Mouse (Mus musculus) heart, embryonic 11.5 days (tissue): ENCODE data around the gene Anxa4. TPM values are rescaled to one million over a fixed set of nuclear protein-coding genes. Genes with fewer than 3 reads are reported as not detected.

ENCODE experiments used
- ATAC-seq: fragments of 200-750 bp; cut with Nextera tagmentation; replicated peaks from 2 replicates; pipeline ENCODE4 v1.8.0; 2017; ENCODE audit warnings: moderate library complexity; ENCODE audit not compliant: insufficient number of reproducible peaks, low FRiP score, low TSS enrichment
- H3K27ac ChIP-seq: fragments of 300-500 bp; sonication (generic); 2 replicates; pipeline ENCODE4 v1.5.1; 2014; ENCODE audit warnings: mild to moderate bottlenecking, low read depth, low read length
- H3K27me3 ChIP-seq: fragments of 300-500 bp; sonication (generic); 2 replicates; pipeline ENCODE4 v1.6.1; 2014; ENCODE audit warnings: mild to moderate bottlenecking, low read length, mixed read lengths; ENCODE audit not compliant: control insufficient read depth, insufficient read depth
- H3K36me3 ChIP-seq: fragments of 300-500 bp; sonication (generic); 2 replicates; pipeline ENCODE4 v1.6.1; 2014; ENCODE audit warnings: mild to moderate bottlenecking, low read length, moderate library complexity, mixed read lengths; ENCODE audit not compliant: control insufficient read depth, insufficient read depth
- H3K4me1 ChIP-seq: fragments of 300-500 bp; sonication (generic); 2 replicates; pipeline ENCODE4 v1.6.1; 2014; ENCODE audit warnings: low read length; ENCODE audit not compliant: control insufficient read depth, insufficient read depth
- H3K4me2 ChIP-seq: fragments of 300-500 bp; sonication (generic); 2 replicates; pipeline ENCODE4 v1.6.1; 2014; ENCODE audit warnings: mild to moderate bottlenecking, moderate library complexity
- H3K4me3 ChIP-seq: fragments of 300-500 bp; sonication (generic); 2 replicates; pipeline ENCODE4 v1.5.1; 2014; ENCODE audit warnings: low read depth, low read length
- H3K9ac ChIP-seq: fragments of 300-500 bp; sonication (generic); 2 replicates; pipeline ENCODE4 v1.6.1; 2014; ENCODE audit warnings: mild to moderate bottlenecking, low read depth, low read length, moderate library complexity
- H3K9me3 ChIP-seq: fragments of 300-500 bp; sonication (generic); replicated peaks from 2 replicates; pipeline ENCODE4 v1.6.1; 2016; ENCODE audit warnings: low read length; ENCODE audit not compliant: control insufficient read depth
- WGBS: fragments of 180-500 bp; shearing (Covaris S2); extraction: QIAGEN DNeasy Blood & Tissue Kit; methylation state at CpG from one replicate; pipeline ENCODE4 v1.1.7; 2014; ENCODE audit not compliant: insufficient replicate concordance; 5-methylcytosine and 5-hydroxymethylcytosine counted together
- polyA plus RNA-seq: library from polyadenylated mRNA; unstranded; fragments of >200 nt; fragmentation: Nextera tagmentation; extraction: Ambion mirVana; gene quantifications from 2 replicates; pipeline ENCODE4 v1.2.1, GENCODE M21; 2014

The Anxa4 gene
- polyA plus RNA-seq, 1 experiment from 2014 or later = 13.0 TPM

- Histone ChIP-seq H3K36me3 (no peaks in the 10 kb centered on the region; the same call in 1 of the 2 replicates), H3K4me1 (no peaks in the 10 kb centered on the region), H3K9ac (no peak overlapping the region), H3K4me3 (no peak overlapping the region), H3K4me2 (no peak overlapping the region), H3K27ac (no peak overlapping the region), H3K9me3 (peaks cover 3% of the 10 kb centered on the region; the same call in 1 of the 2 replicates), H3K27me3 (no peaks in the 10 kb centered on the region)
- 84% methylated on average over 10 of the region's 10 CpGs for WGBS
- ATAC-seq = no peak
Measured at GRCm38 (mm10) chr6:86754105-86754863, 39.1 kb downstream of the Anxa4 start.

- no peak for ATAC-seq
- 67% methylated on average over 5 of the region's 5 CpGs for WGBS
- H3K9me3 ChIP-seq = peaks cover 3% of the 10 kb centered on the region; the same call in 1 of the 2 replicates
- H3K4me2 ChIP-seq = no peak overlapping the region
- no peaks in the 10 kb centered on the region for H3K4me1 ChIP-seq
- H3K36me3 ChIP-seq = no peaks in the 10 kb centered on the region; the same call in 1 of the 2 replicates
- no peak overlapping the region for H3K4me3 ChIP-seq
- no peak overlapping the region for H3K27ac ChIP-seq
- no peak overlapping the region for H3K9ac ChIP-seq
- H3K27me3 ChIP-seq = no peaks in the 10 kb centered on the region
Measured at GRCm38 (mm10) chr6:86752843-86753485, 40.4 kb downstream of the Anxa4 start.

- no peak overlapping the region for H3K4me3 ChIP-seq
- peaks cover 3% of the 10 kb centered on the region; the same call in 1 of the 2 replicates for H3K9me3 ChIP-seq
- H3K4me2 ChIP-seq = no peak overlapping the region
- no peaks in the 10 kb centered on the region; the same call in 1 of the 2 replicates for H3K36me3 ChIP-seq
- H3K4me1 ChIP-seq = no peaks in the 10 kb centered on the region
- ATAC-seq = no peak
- H3K27me3 ChIP-seq = no peaks in the 10 kb centered on the region
- WGBS = 89% methylated on average over 4 of the region's 4 CpGs
- H3K9ac ChIP-seq = no peak overlapping the region
- H3K27ac ChIP-seq = no peak overlapping the region
Measured at GRCm38 (mm10) chr6:86750961-86751360, 42.4 kb downstream of the Anxa4 start.

GRCm38 (mm10) chr6:86749817-86750216 lies 43.6 kb downstream of the Anxa4 start:
- peaks cover 3% of the 10 kb centered on the region; the same call in 1 of the 2 replicates for H3K9me3 ChIP-seq

GRCm38 (mm10) chr6:86747171-86747570 lies 46.2 kb downstream of the Anxa4 start:
- Histone ChIP-seq H3K9me3 (no peaks in the 10 kb centered on the region), H3K36me3 (no peaks in the 10 kb centered on the region), H3K4me1 (no peaks in the 10 kb centered on the region), H3K4me2 (no peak overlapping the region), H3K9ac (no peak overlapping the region), H3K4me3 (no peak overlapping the region), H3K27me3 (no peaks in the 10 kb centered on the region), H3K27ac (no peak overlapping the region)
- no peak for ATAC-seq

More at GRCm38 (mm10) chr6:86749817-86750216, 43.6 kb downstream of the Anxa4 start:
- Histone ChIP-seq H3K4me3 (no peak overlapping the region), H3K36me3 (no peaks in the 10 kb centered on the region; the same call in 1 of the 2 replicates), H3K4me1 (no peaks in the 10 kb centered on the region), H3K27me3 (no peaks in the 10 kb centered on the region), H3K4me2 (no peak overlapping the region), H3K9ac (no peak overlapping the region), H3K27ac (no peak overlapping the region)
- WGBS = 55% methylated on average over 4 of the region's 4 CpGs
- no peak for ATAC-seq

GRCm38 (mm10) chr6:86740652-86741051 lies 52.7 kb downstream of the Anxa4 start:
- 32% methylated on average over 3 of the region's 3 CpGs for WGBS
- H3K9ac ChIP-seq = no peak overlapping the region
- no peaks in the 10 kb centered on the region for H3K4me1 ChIP-seq
- H3K27me3 ChIP-seq = no peaks in the 10 kb centered on the region
- peaks cover 3% of the 10 kb centered on the region; the same call in 1 of the 2 replicates for H3K9me3 ChIP-seq
- H3K36me3 ChIP-seq = no peaks in the 10 kb centered on the region
- H3K27ac ChIP-seq = no peak overlapping the region
- ATAC-seq = no peak
- no peak overlapping the region for H3K4me2 ChIP-seq
- H3K4me3 ChIP-seq = no peak overlapping the region

- Histone ChIP-seq H3K36me3 (no peaks in the 10 kb centered on the region), H3K27me3 (no peaks in the 10 kb centered on the region), H3K4me3 (no peak overlapping the region), H3K9me3 (peaks cover 3% of the 10 kb centered on the region; the same call in 1 of the 2 replicates), H3K4me2 (no peak overlapping the region), H3K4me1 (peaks cover 7% of the 10 kb centered on the region; the same call in 1 of the 2 replicates), H3K27ac (no peak overlapping the region), H3K9ac (no peak overlapping the region)
- ATAC-seq = no peak
- 42% methylated on average over 6 of the region's 6 CpGs for WGBS
Measured at GRCm38 (mm10) chr6:86736830-86737229, 56.6 kb downstream of the Anxa4 start.

- no peaks in the 10 kb centered on the region for H3K27me3 ChIP-seq
- H3K27ac ChIP-seq = no peak overlapping the region
- no peak for ATAC-seq
- no peak overlapping the region for H3K4me2 ChIP-seq
- no peak overlapping the region for H3K9ac ChIP-seq
- 86% methylated on average over 4 of the region's 4 CpGs for WGBS
- H3K4me1 ChIP-seq = peaks cover 7% of the 10 kb centered on the region; the same call in 1 of the 2 replicates
- no peaks in the 10 kb centered on the region for H3K36me3 ChIP-seq
- H3K4me3 ChIP-seq = no peak overlapping the region
- H3K9me3 ChIP-seq = peaks cover 3% of the 10 kb centered on the region; the same call in 1 of the 2 replicates
Measured at GRCm38 (mm10) chr6:86736313-86736712, 57.1 kb downstream of the Anxa4 start.
